Mouse (Mus musculus): ENCODE results near the gene Nelfa. TPM values are rescaled to one million over a fixed set of nuclear protein-coding genes. Genes with fewer than 3 reads are reported as not detected.

Nelfa gene
- polyA plus RNA-seq, 1 experiment from 2014 or later: 89.2 TPM

GRCm38 (mm10) chr5:33853086-33853485 lies 83.1 kb downstream of the Nelfa start:
- Histone ChIP-seq H3K4me3 (no peak overlapping the region), H3K27me3 (replicated peaks; ENCODE audit: low read depth, poor library complexity, severe bottlenecking) (no peaks in the 10 kb centered on the region), H3K27ac (replicated peaks) (no peak overlapping the region), H3K9me3 (no peaks in the 10 kb centered on the region), H3K4me1 (no peaks in the 10 kb centered on the region), H3K36me3 (replicated peaks) (peaks cover 99% of the 10 kb centered on the region)
- 96% methylated on average over 1 of the region's 1 CpGs for WGBS
- DNase-seq (ENCODE audit: low spot score): no peak

- Histone ChIP-seq H3K4me1 (no peaks in the 10 kb centered on the region), H3K9me3 (no peaks in the 10 kb centered on the region), H3K27me3 (replicated peaks; ENCODE audit: low read depth, poor library complexity, severe bottlenecking) (no peaks in the 10 kb centered on the region), H3K4me3 (no peak overlapping the region), H3K27ac (replicated peaks) (no peak overlapping the region), H3K36me3 (replicated peaks) (peaks cover 99% of the 10 kb centered on the region)
- WGBS: 95% methylated on average over 4 of the region's 4 CpGs
- DNase-seq (ENCODE audit: low spot score): no peak
Observed at GRCm38 (mm10) chr5:33851466-33851865, 84.7 kb downstream of the Nelfa start.

Small RNA genes within 50 kb of the gene (microRNA-seq; reads per million reads assigned to microRNA genes)
- not detected for gene Mir7024

Other genes starting within 250 kb of the Nelfa start
- 12.9 and 36.8 TPM in 2 replicates for gene Fgfr3, start 214.7 kb downstream of the Nelfa start, polyA plus RNA-seq (2016; fragmentation: Nextera tagmentation; extraction: Ambion mirVana)
- gene Letm1, start 153.6 kb downstream of the Nelfa start, polyA plus RNA-seq (2016; fragmentation: Nextera tagmentation; extraction: Ambion mirVana): 56.3 and 59.8 TPM in 2 replicates
- gene Nsd2, start 115.7 kb downstream of the Nelfa start, polyA plus RNA-seq (2016; fragmentation: Nextera tagmentation; extraction: Ambion mirVana): 77.2 and 91.2 TPM in 2 replicates
- gene Gm1673, start 47.0 kb upstream of the Nelfa start, polyA plus RNA-seq (2016; fragmentation: Nextera tagmentation; extraction: Ambion mirVana): 211 and 214 TPM in 2 replicates
- gene Nat8l, start 59.6 kb upstream of the Nelfa start, polyA plus RNA-seq (2016; fragmentation: Nextera tagmentation; extraction: Ambion mirVana): 0.47 and 0.73 TPM in 2 replicates
- 0.67 and 0.69 TPM in 2 replicates for gene Poln, start 233.0 kb upstream of the Nelfa start, polyA plus RNA-seq (2016; fragmentation: Nextera tagmentation; extraction: Ambion mirVana)
- gene Haus3, start 233.1 kb upstream of the Nelfa start, polyA plus RNA-seq (2016; fragmentation: Nextera tagmentation; extraction: Ambion mirVana): 53.0 and 60.0 TPM in 2 replicates